Mouse (Mus musculus) hindbrain, embryonic 16.5 days (tissue): ENCODE data around the gene H2-T22. TPM values are rescaled to one million over a fixed set of nuclear protein-coding genes. Genes with fewer than 3 reads are reported as not detected.

ENCODE experiments used
- ATAC-seq: fragments of 200-750 bp; cut with Nextera tagmentation; 2 replicates; pipeline ENCODE4 v1.8.0; 2017; ENCODE audit warnings: moderate TSS enrichment, moderate library complexity
- H3K27ac ChIP-seq: fragments of 300-500 bp; sonication (generic); 2 replicates; pipeline ENCODE4 v1.5.1; 2014; ENCODE audit warnings: low read depth, mild to moderate bottlenecking, control low read depth, low read length, moderate library complexity
- H3K27me3 ChIP-seq: fragments of 300-500 bp; sonication (generic); replicated peaks from 2 replicates; pipeline ENCODE4 v1.6.1; 2014; ENCODE audit warnings: low read length; ENCODE audit not compliant: control insufficient read depth, insufficient read depth
- H3K36me3 ChIP-seq: fragments of 300-500 bp; sonication (generic); 2 replicates; pipeline ENCODE4 v1.6.1; 2014; ENCODE audit warnings: mild to moderate bottlenecking, low read length, moderate library complexity, mixed read lengths; ENCODE audit not compliant: control insufficient read depth, insufficient read depth
- H3K4me1 ChIP-seq: fragments of 300-500 bp; sonication (generic); 2 replicates; pipeline ENCODE4 v1.6.1; 2014; ENCODE audit warnings: low read depth, low read length; ENCODE audit not compliant: control insufficient read depth, insufficient read depth
- H3K4me2 ChIP-seq: fragments of 300-500 bp; sonication (generic); 2 replicates; pipeline ENCODE4 v1.6.1; 2014; ENCODE audit warnings: mild to moderate bottlenecking, low read length, control low read depth, moderate library complexity
- H3K4me3 ChIP-seq: fragments of 300-500 bp; sonication (generic); 2 replicates; pipeline ENCODE4 v1.5.1; 2014; ENCODE audit warnings: mild to moderate bottlenecking, low read length, control low read depth, moderate library complexity
- H3K9ac ChIP-seq: fragments of 300-500 bp; sonication (generic); 2 replicates; pipeline ENCODE4 v1.6.1; 2014; ENCODE audit warnings: low read depth, mild to moderate bottlenecking, control low read depth, low read length, moderate library complexity
- H3K9me3 ChIP-seq: fragments of 300-500 bp; sonication (generic); 2 replicates; pipeline ENCODE4 v1.6.1; 2014; ENCODE audit warnings: mild to moderate bottlenecking, low read length, moderate library complexity; ENCODE audit not compliant: control insufficient read depth
- WGBS: fragments of 180-500 bp; shearing (Covaris S2); extraction: QIAGEN DNeasy Blood & Tissue Kit; methylation state at CpG from one replicate; pipeline ENCODE4 v1.1.7; 2014; 5-methylcytosine and 5-hydroxymethylcytosine counted together
- polyA plus RNA-seq: library from polyadenylated mRNA; unstranded; fragments of >200 nt; fragmentation: Nextera tagmentation; extraction: Ambion mirVana; gene quantifications from 2 replicates; pipeline ENCODE4 v1.2.1, GENCODE M21; 2015

H2-T22 gene
- polyA plus RNA-seq, 1 experiment from 2014 or later = 9.2 TPM

DNA sequence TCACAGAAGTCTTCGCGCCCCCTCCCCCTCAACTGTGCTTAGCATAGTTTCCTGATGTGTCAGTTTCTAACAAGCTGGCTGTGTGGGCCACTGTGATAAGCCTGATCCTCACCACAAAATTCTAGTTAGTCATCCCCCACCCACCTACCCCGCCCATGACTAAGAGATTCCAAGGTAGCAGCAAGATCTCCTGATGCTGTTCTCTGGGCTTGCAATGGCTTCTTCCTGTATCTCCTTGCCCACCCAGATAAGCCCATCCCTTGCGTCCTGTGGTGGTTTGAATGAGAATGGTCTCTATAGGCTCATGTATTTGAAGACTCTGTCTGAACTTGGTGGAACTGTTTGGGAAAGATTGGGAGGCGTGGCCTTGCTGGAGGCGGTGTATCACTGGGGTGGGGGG is 40.6 kb downstream of the H2-T22 start:
- ATAC-seq = no peak
- Histone ChIP-seq H3K9me3 (peaks cover 2% of the 10 kb centered on the region; the same call in 1 of the 2 replicates), H3K27me3 (no peaks in the 10 kb centered on the region), H3K9ac (no peak overlapping the region), H3K27ac (no peak overlapping the region), H3K4me3 (no peak overlapping the region), H3K4me1 (peaks cover 2% of the 10 kb centered on the region), H3K4me2 (no peak overlapping the region), H3K36me3 (peaks cover 5% of the 10 kb centered on the region; the same call in 1 of the 2 replicates)
- 94% methylated on average over 6 of the region's 6 CpGs for WGBS

DNA sequence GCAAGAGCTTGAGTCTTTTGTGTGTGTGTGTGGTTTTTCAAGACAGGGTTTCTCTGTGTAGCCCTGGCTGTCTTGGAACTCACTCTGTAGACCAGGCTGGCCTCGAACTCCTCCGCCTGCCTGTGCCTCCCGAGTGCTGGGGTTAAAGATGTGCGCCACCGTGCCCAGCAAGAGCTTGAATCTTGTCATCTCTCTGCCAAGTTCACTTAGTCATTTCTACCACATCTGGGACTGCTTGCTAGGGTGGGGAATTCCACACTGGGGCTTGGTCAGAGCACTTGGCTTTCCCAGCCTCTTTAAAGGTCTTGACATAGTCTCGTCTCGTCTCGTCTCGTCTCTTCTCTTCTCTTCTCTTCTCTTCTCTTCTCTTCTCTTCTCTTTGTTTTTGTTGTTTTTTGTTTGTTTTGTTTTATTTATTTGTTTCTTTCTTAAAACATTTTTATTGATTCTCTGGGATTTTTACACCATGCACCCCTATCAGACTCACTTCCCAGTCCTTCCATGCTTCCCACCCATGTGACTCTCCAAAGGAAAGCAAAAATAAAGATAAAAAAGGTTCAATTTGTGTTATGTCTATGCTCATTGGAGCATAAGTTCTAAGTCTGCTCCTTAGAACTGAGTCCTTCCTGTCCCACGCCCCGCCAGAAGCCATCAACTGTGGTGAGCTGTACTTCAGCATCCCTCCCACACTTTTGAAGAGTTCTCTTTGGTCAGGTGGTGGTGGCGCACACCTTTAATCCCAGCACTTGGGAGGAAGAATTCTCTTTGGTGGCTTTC is 41.2 kb downstream of the H2-T22 start:
- Histone ChIP-seq H3K27me3 (no peaks in the 10 kb centered on the region), H3K4me1 (peaks cover 4% of the 10 kb centered on the region), H3K4me2 (no peak overlapping the region), H3K9me3 (no peaks in the 10 kb centered on the region), H3K4me3 (no peak overlapping the region), H3K27ac (no peak overlapping the region), H3K36me3 (no peaks in the 10 kb centered on the region), H3K9ac (no peak overlapping the region)
- no peak for ATAC-seq
- 94% methylated on average over 12 of the region's 12 CpGs for WGBS

DNA sequence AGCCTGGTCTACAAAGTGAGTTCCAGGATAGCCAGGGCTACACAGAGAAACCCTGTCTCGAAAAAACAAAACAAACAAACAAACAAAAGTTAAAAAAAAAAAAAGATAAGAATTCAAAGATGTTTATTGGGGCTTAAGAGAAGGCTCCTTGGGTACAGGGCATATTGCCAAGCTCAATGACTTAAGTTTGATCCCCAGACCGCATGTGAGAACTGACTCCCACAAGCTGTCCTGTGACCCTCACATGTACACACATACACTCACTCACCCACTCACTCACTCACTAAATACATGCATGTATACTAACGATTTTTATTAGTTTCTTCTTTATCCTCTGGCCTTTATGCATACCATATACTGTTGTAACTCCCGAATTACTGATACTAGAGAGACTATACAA is 42.2 kb downstream of the H2-T22 start:
- peaks cover 13% of the 10 kb centered on the region for H3K4me1 ChIP-seq
- no peak overlapping the region for H3K4me3 ChIP-seq
- no peaks in the 10 kb centered on the region for H3K27me3 ChIP-seq
- H3K4me2 ChIP-seq = no peak overlapping the region
- H3K27ac ChIP-seq = no peak overlapping the region
- H3K9ac ChIP-seq = no peak overlapping the region
- no peak for ATAC-seq
- no peaks in the 10 kb centered on the region for H3K36me3 ChIP-seq
- 91% methylated on average over 4 of the region's 4 CpGs for WGBS
- H3K9me3 ChIP-seq = no peaks in the 10 kb centered on the region

DNA sequence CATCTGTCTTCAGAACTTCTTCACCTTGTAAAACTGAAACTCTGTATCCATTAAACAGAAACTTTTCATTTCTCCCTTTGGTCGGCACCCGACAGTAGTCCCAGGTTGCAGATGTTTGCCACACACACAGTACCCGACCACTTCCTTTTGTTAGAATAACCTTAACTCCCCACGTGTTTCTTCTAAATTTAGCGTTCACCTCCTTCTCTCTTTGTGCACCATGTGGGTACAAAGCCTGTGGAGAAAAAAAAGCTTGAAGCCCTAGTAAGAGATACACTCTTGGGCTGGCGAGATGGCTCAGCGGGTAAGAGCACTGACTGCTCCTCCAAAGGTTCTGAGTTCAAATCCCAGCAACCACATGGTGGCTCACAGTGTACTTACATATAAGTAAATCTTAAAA is 43.2 kb downstream of the H2-T22 start:
- H3K4me3 ChIP-seq = no peak overlapping the region
- ATAC-seq = no peak
- no peak overlapping the region for H3K4me2 ChIP-seq
- 87% methylated on average over 7 of the region's 7 CpGs for WGBS
- H3K4me1 ChIP-seq = peaks cover 14% of the 10 kb centered on the region
- H3K9me3 ChIP-seq = no peaks in the 10 kb centered on the region
- H3K27ac ChIP-seq = no peak overlapping the region
- H3K27me3 ChIP-seq = no peaks in the 10 kb centered on the region
- H3K36me3 ChIP-seq = no peaks in the 10 kb centered on the region
- H3K9ac ChIP-seq = no peak overlapping the region

DNA sequence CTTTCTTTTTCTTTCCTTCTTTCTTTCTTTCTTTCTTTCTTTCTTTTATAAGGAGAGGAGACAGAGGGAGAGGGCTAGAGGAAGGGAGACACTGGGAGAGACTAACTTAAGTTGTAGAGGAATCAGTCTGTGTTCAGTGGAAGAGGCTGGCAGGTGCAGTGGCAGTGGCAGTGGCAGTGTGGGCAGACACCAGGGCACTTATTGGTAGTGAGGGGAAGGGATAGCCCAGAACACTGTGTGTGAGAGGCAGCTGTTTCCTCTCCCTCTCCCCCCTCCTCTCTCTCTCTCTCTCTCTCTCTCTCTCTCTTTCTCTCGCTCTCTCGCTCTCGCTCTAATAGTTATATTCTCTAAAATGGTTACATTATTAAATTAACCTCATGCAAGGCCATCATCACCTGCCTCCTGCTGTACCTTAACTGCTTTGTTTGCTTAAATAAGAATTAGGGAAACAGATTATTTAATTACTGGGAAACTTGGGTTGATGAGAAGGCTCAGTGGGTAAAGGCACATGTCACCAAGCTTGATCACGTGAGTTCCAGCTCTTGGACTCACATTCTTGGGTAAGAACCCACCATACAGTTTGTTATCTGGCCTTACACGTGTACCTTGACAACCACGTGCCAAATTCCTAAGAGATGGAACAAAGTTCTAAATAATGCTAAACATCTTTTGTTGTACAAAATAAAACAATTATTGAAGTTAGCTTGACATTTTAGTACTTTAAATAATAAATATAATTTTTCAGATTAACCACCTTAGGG is 43.8 kb downstream of the H2-T22 start:
- ATAC-seq = no peak
- 86% methylated on average over 6 of the region's 6 CpGs for WGBS
- H3K27ac ChIP-seq = no peak overlapping the region

DNA sequence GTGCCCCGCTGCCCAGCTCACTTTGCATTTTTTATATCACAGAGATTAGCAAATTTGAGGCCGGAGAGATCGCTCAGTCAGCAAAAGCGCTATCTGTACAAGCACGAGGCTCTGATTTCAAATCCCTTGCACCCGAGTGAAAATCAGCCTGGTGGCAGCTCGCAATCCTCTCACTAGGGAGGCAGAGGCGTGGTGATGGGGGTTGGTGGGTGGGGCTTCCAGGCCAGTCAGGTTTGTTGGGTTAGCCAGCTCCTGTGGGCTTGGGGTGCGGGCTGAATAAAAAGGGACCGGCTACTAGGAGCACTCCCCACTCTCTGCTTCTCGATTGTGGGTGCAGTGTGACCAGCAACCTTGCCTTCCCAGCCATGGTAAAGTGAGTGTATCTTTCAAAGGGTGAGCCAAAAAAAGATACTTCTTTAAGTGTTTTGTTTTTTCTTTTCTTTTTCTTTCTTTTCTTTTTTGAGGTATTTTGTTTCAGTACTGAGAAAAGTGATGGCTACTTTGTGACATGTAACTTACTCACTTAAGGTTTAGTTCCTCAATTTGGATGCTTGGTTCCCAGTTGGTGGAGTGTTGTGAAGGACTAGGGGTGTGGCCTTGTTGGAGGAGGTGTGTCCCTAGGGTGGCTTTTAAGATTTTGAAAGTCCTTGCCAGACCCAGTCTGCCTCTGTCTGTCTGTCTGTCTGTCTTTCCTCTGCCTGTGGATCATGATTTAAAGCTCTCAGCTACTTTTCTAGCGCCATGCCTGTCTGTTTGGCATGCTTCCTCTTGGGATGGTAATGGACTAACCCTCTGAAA is 44.6 kb downstream of the H2-T22 start:
- 60% methylated on average over 12 of the region's 12 CpGs for WGBS
- H3K4me2 ChIP-seq = no peak overlapping the region

More for the DNA sequence above, 43.8 kb downstream of the H2-T22 start:
- peaks cover 14% of the 10 kb centered on the region for H3K4me1 ChIP-seq
- no peak overlapping the region for H3K9ac ChIP-seq
- H3K27me3 ChIP-seq = no peaks in the 10 kb centered on the region
- no peaks in the 10 kb centered on the region for H3K36me3 ChIP-seq
- no peaks in the 10 kb centered on the region for H3K9me3 ChIP-seq
- no peak overlapping the region for H3K4me3 ChIP-seq
- no peak overlapping the region for H3K4me2 ChIP-seq

DNA sequence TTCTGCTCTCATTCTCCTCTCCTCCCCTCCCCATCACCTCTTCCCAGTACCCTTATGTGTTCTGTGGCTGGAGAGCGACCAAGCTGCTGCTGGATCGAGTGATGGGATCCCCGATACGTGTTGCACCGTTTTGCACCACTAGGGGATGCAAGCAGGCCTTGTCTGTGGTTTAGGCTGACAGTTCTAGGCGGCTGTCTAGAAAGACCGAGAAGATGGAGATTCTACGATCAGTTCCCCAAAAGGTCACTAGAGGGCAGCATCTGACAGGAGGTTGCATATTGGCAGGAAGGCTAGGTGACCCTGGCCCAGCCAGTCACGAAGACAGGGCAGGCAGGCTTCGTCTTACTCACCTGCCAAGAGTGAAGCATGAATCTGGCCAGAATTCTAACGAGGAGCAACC is 45.6 kb downstream of the H2-T22 start:
- Histone ChIP-seq H3K36me3 (no peaks in the 10 kb centered on the region), H3K27me3 (no peaks in the 10 kb centered on the region), H3K4me2 (no peak overlapping the region), H3K27ac (no peak overlapping the region), H3K9me3 (no peaks in the 10 kb centered on the region), H3K9ac (no peak overlapping the region), H3K4me1 (peaks cover 14% of the 10 kb centered on the region), H3K4me3 (no peak overlapping the region)
- ATAC-seq = peak; percentile 73
- WGBS = 2% methylated on average over 11 of the region's 11 CpGs

More for the DNA sequence above, 44.6 kb downstream of the H2-T22 start:
- H3K27ac ChIP-seq = no peak overlapping the region
- H3K4me1 ChIP-seq = peaks cover 14% of the 10 kb centered on the region
- H3K27me3 ChIP-seq = no peaks in the 10 kb centered on the region
- no peak overlapping the region for H3K9ac ChIP-seq
- no peaks in the 10 kb centered on the region for H3K9me3 ChIP-seq
- ATAC-seq = no peak
- no peak overlapping the region for H3K4me3 ChIP-seq
- H3K36me3 ChIP-seq = no peaks in the 10 kb centered on the region

DNA sequence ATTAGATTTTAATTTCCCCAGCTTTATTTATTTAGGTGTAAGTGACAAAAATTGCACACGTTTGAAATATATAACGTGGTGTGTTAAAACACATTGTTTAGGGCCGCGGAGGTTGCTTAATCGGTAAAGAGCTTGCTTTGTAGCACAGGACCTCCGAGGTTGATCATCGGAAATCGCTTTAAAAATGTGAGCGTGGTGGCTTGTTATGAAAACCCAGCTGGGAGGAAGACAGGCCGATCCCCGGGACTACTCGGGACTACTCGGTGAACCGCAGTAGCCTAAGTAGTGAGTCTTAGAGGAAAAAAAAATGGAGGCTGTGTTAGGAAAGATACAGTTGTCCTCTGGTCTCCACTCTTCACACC is 47.7 kb downstream of the H2-T22 start:
- H3K9ac ChIP-seq = peak overlapping the region; percentile 70
- no peaks in the 10 kb centered on the region for H3K27me3 ChIP-seq
- peak overlapping the region; percentile 77 for H3K4me2 ChIP-seq
- no peak for ATAC-seq
- H3K9me3 ChIP-seq = no peaks in the 10 kb centered on the region
- WGBS = 5% methylated on average over 14 of the region's 14 CpGs
- H3K36me3 ChIP-seq = peaks cover under 1% of the 10 kb centered on the region; the same call in 1 of the 2 replicates
- H3K4me3 ChIP-seq = peak overlapping the region; percentile 59
- H3K27ac ChIP-seq = no peak overlapping the region; the same call in none of the 2 replicates
- H3K4me1 ChIP-seq = peaks cover 14% of the 10 kb centered on the region
